Mouse (Mus musculus) ES-CJ7 (cell line): Measurements from ENCODE around the gene Casp1.

Experiments
- DNase-seq: peaks from one replicate; pipeline ENCODE4 v3.0.0; 2011; ENCODE audit warnings: low read depth, low spot score

Casp1 gene

GRCm38 (mm10) chr9:5298329-5299131 is at the start of gene Casp1:
Gene Casp1 (plus strand): TSS chr9:5298517.
- no peak for DNase-seq

- DNase-seq = no peak
Measured at GRCm38 (mm10) chr9:5263951-5264475, 34.3 kb upstream of the Casp1 start.

- DNase-seq = no peak
Measured at GRCm38 (mm10) chr9:5270274-5270673, 28.0 kb upstream of the Casp1 start.

- DNase-seq = no peak
Measured at GRCm38 (mm10) chr9:5270884-5271283, 27.4 kb upstream of the Casp1 start.

- DNase-seq = no peak
Measured at GRCm38 (mm10) chr9:5271334-5271845, 26.9 kb upstream of the Casp1 start.

- DNase-seq = no peak
Measured at GRCm38 (mm10) chr9:5286071-5286470, 12.2 kb upstream of the Casp1 start.

- no peak for DNase-seq
Measured at GRCm38 (mm10) chr9:5286597-5286996, 11.7 kb upstream of the Casp1 start.

- DNase-seq = no peak
Measured at GRCm38 (mm10) chr9:5296354-5297237, 1.7 kb upstream of the Casp1 start.

GRCm38 (mm10) chr9:5299132-5299381 is 740 bp downstream of the Casp1 start:
- no peak for DNase-seq

- DNase-seq = no peak
Measured at GRCm38 (mm10) chr9:5308561-5308960, 10.2 kb downstream of the Casp1 start, which contains the start of gene Casp4. Gene Casp4 (plus strand): TSS chr9:5308828.

GRCm38 (mm10) chr9:5310112-5310511 is 11.8 kb downstream of the Casp1 start:
- no peak for DNase-seq

- DNase-seq = no peak
Measured at GRCm38 (mm10) chr9:5311435-5311834, 13.1 kb downstream of the Casp1 start.

GRCm38 (mm10) chr9:5328204-5328603 is 29.9 kb downstream of the Casp1 start:
- DNase-seq = no peak

- no peak for DNase-seq
Measured at GRCm38 (mm10) chr9:5332441-5332840, 34.1 kb downstream of the Casp1 start.

- no peak for DNase-seq
Measured at GRCm38 (mm10) chr9:5333422-5333821, 35.1 kb downstream of the Casp1 start.

- DNase-seq = no peak
Measured at GRCm38 (mm10) chr9:5343092-5343491, 44.8 kb downstream of the Casp1 start.

- no peak for DNase-seq
Measured at GRCm38 (mm10) chr9:5344090-5344489, 45.8 kb downstream of the Casp1 start.

GRCm38 (mm10) chr9:5345291-5345898 is 47.1 kb downstream of the Casp1 start, which contains the start of gene Casp12:
Gene Casp12 (plus strand): TSS chr9:5345430.
- DNase-seq = no peak

GRCm38 (mm10) chr9:5347381-5347780 is 49.1 kb downstream of the Casp1 start:
- DNase-seq = no peak

- DNase-seq = no peak
Measured at GRCm38 (mm10) chr9:5353673-5354072, 55.4 kb downstream of the Casp1 start.

- DNase-seq = no peak
Measured at GRCm38 (mm10) chr9:5356801-5357200, 58.5 kb downstream of the Casp1 start.
